Mouse (Mus musculus): ENCODE results near the gene Hnf4a.

Gene Hnf4a

DNA sequence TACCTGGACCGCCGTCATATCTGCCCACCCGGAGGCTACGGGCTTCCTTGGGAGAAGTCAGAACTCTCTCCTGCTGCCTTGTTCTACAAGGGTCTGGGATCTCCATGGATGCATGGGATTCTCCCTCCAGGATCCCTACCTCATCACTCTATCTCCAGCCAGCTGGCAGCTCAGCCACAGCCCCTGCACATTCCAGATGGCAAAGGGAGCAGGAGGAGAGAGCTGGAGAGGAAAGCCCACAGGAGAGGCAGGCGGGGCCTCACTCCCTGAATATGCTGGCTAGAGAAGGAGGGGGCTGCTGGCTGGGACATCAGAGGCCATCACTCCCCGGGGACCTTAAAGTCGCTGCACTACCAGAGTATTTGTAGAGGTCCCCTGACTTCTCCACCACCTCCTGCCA is 15.3 kb upstream of the Hnf4a start:
- no peak for DNase-seq

GRCm38 (mm10) chr2:163492018-163492417 is 14.6 kb upstream of the Hnf4a start, which contains the start of gene R3hdml:
Gene R3hdml, plus strand, starts transcription at chr2:163492318.
- no peak for DNase-seq

GRCm38 (mm10) chr2:163493031-163493430 is 13.6 kb upstream of the Hnf4a start:
- no peak for DNase-seq

DNA sequence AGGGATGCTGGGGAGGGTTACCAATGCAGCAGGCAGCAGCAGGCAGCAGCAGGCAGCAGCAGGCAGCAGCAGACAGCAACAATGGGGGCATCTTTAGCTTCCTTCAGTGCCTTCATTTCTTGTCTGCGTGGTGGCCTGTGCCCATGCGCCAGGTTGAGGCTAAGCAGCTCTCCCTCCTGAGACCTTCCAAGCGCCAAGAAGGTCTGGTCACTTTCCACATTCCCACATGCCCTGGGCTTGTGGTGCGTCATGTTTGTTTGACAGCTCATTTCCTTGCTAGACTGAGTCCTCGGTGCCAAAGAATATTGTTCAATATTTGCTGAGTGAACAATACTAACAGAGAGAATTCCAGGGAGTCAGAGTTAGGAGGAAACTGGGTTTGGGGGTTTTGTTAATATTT is 12.6 kb upstream of the Hnf4a start:
- DNase-seq = peak; percentile 59

DNA sequence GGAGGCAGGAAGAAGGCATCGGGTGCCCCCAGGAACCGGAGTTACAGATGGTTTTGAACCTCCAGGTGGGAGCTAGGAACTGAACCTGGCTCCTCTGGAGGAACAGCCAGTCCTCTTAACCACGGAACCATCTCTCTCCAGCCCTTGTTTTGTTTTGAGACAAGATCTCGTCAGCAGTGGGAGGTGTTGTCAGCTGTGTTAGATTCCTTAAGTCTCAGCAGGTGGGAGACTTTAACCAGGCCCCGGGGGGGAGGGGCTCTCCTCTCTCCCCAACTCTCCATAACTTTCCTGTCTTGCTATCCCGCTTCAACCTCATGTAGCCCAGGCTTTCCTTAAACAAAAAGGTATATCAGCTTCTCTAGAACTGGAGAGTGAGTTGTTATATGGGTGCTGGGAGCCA is 12.2 kb upstream of the Hnf4a start:
- no peak for DNase-seq

- DNase-seq = peak; percentile 21
Observed at GRCm38 (mm10) chr2:163502219-163502618, 4.4 kb upstream of the Hnf4a start.

- DNase-seq = no peak
Observed at GRCm38 (mm10) chr2:163503191-163503590, 3.4 kb upstream of the Hnf4a start.

DNA sequence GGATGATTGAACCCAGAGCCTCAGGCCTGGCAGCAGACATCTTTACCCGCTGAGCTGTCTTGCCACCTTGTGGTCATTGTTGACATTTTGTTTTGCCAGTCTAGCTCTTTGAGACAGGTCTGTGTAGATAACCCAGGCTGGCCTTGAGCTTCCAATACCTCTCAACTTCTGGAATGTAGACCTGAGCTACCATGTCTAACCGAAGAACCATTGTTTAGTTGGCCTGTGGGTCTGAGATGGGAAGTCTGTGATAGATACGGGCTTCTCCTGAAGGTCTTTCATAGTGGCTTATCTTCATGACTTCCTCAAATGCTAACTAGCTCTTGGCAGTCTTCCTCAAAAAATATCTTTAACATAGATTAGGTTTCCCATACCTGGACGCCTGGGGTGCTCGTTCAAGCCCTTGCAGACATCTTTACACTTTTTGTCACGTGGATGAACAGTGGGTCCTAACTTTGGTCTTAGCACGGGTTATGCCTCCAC is 19.2 kb downstream of the Hnf4a start:
- no peak for DNase-seq

DNA sequence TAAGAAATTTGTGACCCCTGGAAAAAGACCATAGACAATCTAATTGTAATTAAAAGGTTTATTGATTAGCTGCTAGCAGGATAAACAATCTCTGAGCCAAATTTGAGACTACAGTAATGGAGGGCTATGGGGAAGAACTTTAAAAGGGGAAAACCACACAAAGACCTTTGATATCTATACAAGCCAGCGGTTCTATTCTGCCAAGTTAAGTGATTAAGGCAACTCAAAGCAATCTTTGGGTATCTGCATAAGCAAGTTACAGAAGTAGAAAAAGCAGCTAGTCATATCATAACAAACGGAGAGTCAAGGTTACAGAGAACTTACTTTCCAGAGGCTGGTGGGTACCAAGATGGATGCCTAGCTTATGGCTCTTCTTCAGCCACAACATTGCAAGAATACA is 20.9 kb downstream of the Hnf4a start:
- DNase-seq = no peak

GRCm38 (mm10) chr2:163530418-163530817 is 23.8 kb downstream of the Hnf4a start:
- DNase-seq = no peak

DNA sequence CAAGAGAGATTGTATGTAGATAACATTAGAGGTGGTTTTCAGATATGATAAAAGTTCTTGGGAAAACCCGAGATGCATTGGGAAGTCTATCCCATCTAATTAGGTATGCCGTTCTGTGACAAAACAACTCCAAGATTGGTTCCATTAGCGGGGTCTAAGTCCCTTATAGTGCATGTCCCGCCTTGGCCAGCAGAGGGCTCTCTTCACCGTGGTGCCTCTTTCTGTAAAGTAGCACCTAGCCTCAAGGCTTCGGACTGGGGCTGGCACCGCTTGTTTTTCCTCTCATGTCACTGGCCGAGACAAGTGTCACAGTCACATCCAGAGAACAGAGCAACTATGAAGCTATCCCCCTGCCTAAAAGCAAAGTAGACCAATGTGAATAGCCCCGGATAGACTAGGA is 25.3 kb downstream of the Hnf4a start:
- DNase-seq = peak; percentile 88

- DNase-seq = no peak
Observed at GRCm38 (mm10) chr2:163533226-163533625, 26.6 kb downstream of the Hnf4a start.

- peak; percentile 93 for DNase-seq
Observed at GRCm38 (mm10) chr2:163534958-163535524, 28.4 kb downstream of the Hnf4a start.

- DNase-seq = no peak
Observed at GRCm38 (mm10) chr2:163537443-163537842, 30.8 kb downstream of the Hnf4a start.

DNA sequence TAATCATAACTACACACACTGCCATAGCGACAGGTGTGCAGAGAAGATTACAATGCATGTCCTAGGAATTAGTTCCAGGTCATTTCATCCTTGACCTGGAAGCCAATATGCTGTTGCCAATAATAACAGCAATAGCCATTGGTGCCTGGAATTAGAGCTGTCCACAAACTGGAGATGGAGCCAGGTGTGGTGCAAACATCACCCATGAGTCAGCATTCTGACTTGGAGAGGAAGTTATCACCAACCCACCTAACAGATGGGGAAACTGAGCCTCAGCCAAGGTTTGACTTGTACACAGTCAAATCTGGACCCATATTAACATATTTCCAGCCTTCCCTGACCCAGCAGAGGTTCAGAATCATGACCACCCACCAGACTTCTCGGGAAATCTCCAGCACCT is 31.8 kb downstream of the Hnf4a start:
- DNase-seq = no peak

DNA sequence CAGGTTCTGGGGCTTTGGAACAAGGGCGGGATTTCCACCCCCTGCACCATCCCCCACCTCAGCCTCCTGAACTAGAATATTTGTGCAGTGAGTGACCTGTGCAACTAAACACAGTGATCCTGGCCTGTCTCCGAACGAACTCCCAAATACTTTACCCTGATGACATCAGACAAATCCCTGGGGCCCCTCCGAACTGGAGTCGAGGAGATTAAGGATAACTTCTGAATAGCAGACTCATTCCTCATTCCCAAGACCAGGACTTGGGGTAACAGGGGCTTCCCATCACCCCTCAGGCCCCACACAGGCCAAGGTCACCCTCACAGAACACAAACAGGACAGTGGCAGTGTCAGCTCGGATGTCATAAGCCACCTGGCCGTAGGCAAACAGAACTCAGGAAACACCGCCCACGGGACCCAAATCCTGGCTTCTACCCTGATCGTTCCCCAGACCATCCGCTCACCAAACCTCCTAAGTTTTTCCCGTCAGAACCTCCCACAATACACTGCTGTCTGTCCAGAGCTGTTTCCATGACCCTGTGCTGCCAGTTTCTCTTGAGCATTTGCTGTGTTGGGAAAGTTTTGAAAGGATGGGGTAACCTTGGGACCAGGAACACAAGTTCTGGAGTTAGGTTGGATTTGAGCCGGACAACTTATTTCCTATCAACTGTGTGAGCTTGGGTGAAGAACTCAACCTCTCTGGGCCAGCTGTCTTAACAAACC is 32.9 kb downstream of the Hnf4a start:
- DNase-seq = no peak

DNA sequence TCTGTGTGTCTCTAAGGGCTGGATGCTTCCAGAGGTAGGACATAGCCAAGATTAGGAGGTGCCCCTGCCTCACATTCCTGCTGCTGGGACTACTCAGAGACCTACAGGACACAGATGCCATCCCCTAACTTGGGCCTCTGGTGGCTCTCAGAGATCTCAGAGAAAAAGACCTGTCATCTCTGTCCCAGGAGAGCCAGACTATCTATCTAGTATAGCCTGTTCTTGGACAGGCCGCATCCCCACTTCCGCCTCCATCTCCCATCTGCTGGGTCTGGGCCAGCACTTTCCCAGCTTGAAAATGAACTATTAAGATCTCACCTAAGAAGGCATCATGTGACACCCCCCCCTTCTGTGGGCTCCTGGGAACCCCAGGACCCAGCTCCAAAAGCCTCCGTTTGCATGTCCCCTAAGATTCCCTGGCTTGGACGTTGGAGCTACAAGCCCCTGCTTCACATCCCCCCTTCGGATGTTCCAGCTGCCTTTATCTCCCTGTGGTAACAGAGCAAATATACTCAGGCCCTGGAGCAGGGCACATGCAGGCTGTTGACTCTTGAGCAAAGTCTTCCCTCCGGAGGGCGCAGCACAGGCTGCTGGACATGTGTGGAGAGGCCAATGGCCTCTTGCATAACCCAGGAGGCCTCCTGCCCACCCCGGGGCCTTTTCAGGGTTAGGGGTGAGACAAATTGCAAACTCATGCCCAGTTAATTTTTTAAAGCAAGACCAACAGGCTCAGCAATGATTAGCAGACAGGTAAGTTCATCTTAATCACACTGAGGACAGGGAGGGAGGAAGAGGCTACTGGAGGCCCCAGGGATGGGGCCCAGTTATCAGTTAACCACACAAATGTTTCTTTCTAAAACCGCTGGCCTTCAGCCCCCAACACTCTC is 33.9 kb downstream of the Hnf4a start:
- DNase-seq = no peak

DNA sequence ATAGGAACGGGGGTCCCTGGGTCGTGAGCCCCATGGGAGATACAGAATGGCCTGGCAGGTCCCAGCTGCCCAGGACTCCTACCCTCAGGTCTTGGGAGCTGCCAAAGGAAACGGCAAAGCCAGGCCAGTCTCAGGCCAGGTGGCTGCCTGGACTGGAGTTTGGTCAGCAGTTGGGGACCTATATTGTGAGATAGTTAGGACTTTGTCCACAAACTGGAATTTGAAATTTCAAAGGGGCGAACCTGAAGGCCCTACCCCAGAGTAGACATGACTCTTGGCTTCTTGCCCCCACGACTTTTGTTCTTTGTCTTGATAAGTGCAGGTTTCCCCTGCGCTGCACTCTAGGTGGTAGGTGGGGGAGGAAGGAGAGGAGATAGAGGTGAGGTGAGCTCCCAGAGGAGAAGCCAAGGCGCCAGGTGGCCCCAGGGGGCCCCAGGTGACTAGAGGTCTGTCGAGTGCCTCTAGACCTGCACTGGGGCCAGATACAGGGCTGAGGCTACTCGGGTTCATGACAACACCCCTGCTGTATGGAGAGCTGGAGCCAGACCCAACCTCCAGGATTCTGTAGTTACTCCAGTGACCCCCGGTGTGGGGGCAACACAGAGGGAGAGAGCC is 35.1 kb downstream of the Hnf4a start:
- DNase-seq = no peak

GRCm38 (mm10) chr2:163542674-163543073 is 36.1 kb downstream of the Hnf4a start:
- no peak for DNase-seq

DNA sequence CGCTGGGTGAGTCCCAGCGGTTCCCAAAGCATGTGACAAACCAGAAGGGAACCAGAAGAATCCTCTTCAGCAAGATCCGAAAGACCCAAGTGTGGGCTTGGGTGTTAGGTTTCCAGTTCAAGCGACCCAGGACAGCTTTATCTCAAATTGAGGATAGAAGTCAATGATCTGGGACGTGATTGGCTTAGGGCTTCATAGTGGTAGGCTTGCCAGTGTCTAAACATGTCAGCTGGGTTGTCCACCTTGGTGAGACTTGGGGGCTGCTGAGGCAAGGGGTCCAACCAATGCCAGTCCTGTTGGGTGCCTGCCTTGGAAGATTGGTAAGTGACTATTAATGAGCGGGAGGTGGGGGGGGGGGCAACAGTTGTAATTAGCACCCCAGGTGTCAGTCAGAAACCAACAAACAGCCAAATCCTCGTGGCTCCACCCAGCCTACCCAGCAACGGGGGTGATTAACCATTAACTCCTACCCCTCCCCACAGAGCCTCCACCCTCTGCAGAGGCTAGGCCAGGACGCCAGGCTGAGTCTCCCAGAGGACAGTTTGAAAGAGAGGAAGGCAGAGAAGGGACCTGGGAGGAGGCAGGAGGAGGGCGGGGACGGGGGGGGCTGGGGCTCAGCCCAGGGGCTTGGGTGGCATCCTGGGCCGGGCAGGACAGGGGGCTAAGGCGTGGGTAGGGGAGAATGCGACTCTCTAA is 40.2 kb downstream of the Hnf4a start:
- no peak for DNase-seq

DNA sequence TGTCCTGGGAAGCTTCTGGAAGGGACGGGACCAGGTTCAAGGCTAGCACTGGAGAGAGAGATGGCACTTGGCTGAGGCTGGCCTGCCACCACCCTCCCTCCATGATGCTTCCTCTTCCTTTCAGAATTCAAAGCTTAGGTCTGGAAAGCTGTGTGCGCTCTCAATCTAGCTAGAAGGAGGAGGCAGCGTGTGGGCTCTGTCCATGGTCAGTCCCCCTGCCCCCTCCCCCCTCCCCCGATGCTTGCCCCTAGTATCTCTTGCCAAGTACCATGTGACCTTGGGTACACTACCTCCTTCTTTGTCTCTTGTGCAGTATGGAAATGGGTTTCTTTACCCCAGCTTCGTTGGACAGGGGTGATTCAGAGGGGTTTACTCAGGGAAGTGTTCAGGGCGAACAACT is 42.2 kb downstream of the Hnf4a start:
- DNase-seq = no peak

DNA sequence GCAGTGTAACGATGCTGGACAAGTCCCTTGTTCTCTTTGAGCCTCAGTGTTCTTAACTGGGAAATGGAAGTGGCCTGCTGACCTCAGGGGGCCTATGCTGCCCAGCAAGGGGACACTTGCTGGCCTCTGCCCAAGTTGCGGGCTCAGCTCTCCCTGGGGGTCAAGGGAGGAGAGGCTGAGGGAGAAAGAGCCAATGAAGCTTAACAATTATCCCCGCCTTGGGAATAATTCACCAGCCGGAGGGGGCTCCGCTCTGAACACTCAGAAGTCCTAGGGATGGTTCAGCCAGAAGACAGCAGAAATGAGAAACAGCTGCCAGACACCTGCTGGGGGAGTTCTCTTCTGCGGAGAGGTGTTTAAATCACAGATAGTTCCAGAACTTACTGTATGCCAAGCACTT is 43.2 kb downstream of the Hnf4a start:
- no peak for DNase-seq

DNA sequence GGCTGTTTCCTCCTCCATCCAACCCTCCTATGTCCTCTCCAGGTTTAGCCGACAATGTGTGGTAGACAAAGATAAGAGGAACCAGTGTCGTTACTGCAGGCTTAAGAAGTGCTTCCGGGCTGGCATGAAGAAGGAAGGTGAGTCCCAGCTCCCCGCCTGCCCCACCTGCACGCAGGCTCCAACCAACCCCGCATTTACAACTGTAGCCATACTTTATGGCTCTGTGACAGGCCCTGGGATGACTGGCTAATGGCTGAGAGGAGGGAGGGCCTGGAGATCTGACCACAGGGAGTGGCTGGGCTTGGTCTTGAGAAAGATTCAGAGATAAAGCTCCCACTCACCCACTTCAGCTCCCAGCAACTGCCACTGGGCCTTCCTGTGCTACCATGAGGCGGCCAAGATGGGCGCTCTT is 45.9 kb downstream of the Hnf4a start:
- DNase-seq = no peak

Measured in lung, postnatal 10 days (tissue).